Mouse (Mus musculus) liver, embryonic 14.5 days (tissue): Measurements from ENCODE around the gene Ptprt. TPM values are rescaled to one million over a fixed set of nuclear protein-coding genes. Genes with fewer than 3 reads are reported as not detected.

ENCODE experiments used
- ATAC-seq: fragments of 200-750 bp; cut with Nextera tagmentation; 2 replicates; pipeline ENCODE4 v1.8.0; 2017; ENCODE audit warnings: moderate number of reproducible peaks, mild to moderate bottlenecking, moderate library complexity; ENCODE audit not compliant: insufficient read depth
- DNase-seq, 3 experiments: peaks; one replicate each; pipeline ENCODE4 v3.0.0-alpha.2; 2012 to 2013; ENCODE audit warnings: low read depth in 3 of 3, low spot score in 3 of 3
- H3K27ac ChIP-seq: fragments of 300-500 bp; sonication (generic); 2 replicates; pipeline ENCODE4 v1.5.1; 2014; ENCODE audit warnings: moderate library complexity, mild to moderate bottlenecking, control low read depth, inconsistent platforms
- H3K27me3 ChIP-seq: fragments of 300-500 bp; sonication (generic); 2 replicates; pipeline ENCODE4 v1.6.1; 2014; ENCODE audit warnings: mild to moderate bottlenecking, low read length, moderate library complexity; ENCODE audit not compliant: control insufficient read depth, insufficient read depth
- H3K36me3 ChIP-seq: fragments of 300-500 bp; sonication (generic); replicated peaks from 2 replicates; pipeline ENCODE4 v1.6.1; 2014; ENCODE audit warnings: low read depth; ENCODE audit not compliant: control insufficient read depth, insufficient read depth
- H3K4me1 ChIP-seq, 2 experiments: fragments of 200-500 bp in 1 of 2; fragments of 300-500 bp in 1 of 2; sonication (generic) in 1 of 2; replicated peaks; 2 replicates each; pipeline ENCODE4 v1.6.1; 2012 to 2014; ENCODE audit warnings: antibody characterized with exemption in 1 of 2, inconsistent platforms in 1 of 2, low read length in 1 of 2; ENCODE audit not compliant: control insufficient read depth in 2 of 2, insufficient read depth in 2 of 2
- H3K4me2 ChIP-seq: fragments of 300-500 bp; sonication (generic); 2 replicates; pipeline ENCODE4 v1.6.1; 2014; ENCODE audit warnings: low read depth, mild to moderate bottlenecking, control low read depth, moderate library complexity
- H3K4me3 ChIP-seq, 2 experiments: fragments of 200-500 bp in 1 of 2; fragments of 300-500 bp in 1 of 2; sonication (generic) in 1 of 2; 2 replicates each; pipeline ENCODE4 v1.5.1; 2012 to 2014; ENCODE audit warnings: low read depth in 2 of 2, low read length in 2 of 2, mild to moderate bottlenecking in 2 of 2, control low read depth in 1 of 2, inconsistent platforms in 1 of 2, moderate library complexity in 1 of 2; ENCODE audit not compliant: insufficient read depth in 1 of 2
- H3K9ac ChIP-seq: fragments of 300-500 bp; sonication (generic); replicated peaks from 2 replicates; pipeline ENCODE4 v1.6.1; 2014; ENCODE audit warnings: mild to moderate bottlenecking, control low read depth, moderate library complexity
- H3K9me3 ChIP-seq: fragments of 300-500 bp; sonication (generic); 2 replicates; pipeline ENCODE4 v1.6.1; 2016; ENCODE audit warnings: low read length, mixed read lengths; ENCODE audit not compliant: control insufficient read depth
- CTCF ChIP-seq: IDR thresholded peaks from 2 replicates; pipeline ENCODE4 v1.5.1; 2016; ENCODE audit warnings: antibody characterized with exemption, low read depth, control low read depth
- EP300 ChIP-seq: IDR thresholded peaks from 2 replicates; pipeline ENCODE4 v1.6.1; 2016; ENCODE audit warnings: antibody characterized with exemption, low read depth
- WGBS: fragments of 180-500 bp; shearing (Covaris S2); extraction: QIAGEN DNeasy Blood & Tissue Kit; methylation state at CpG from one replicate; pipeline ENCODE4 v1.1.7; 2014; ENCODE audit not compliant: insufficient replicate concordance; 5-methylcytosine and 5-hydroxymethylcytosine counted together
- polyA plus RNA-seq, 2 experiments: library from polyadenylated mRNA; depleted of rRNA in 1 of 2; stranded (reverse) in 1 of 2; unstranded in 1 of 2; fragments of >200 nt; fragmentation: Nextera tagmentation in 1 of 2; extraction: Ambion mirVana in 1 of 2; gene quantifications; 2 replicates each; pipeline versions ENCODE4 v1.2.1 to v1.2.3; 2012 to 2014

Ptprt gene
- polyA plus RNA-seq, 2 experiments, result 0.07 TPM; not detected in 1

- Histone ChIP-seq H3K4me2 (no peak overlapping the region), H3K9me3 (no peaks in the 10 kb centered on the region), H3K4me3 (no peak overlapping the region), H3K36me3 (no peaks in the 10 kb centered on the region), H3K27me3 (no peaks in the 10 kb centered on the region), H3K4me1 (no peaks in the 10 kb centered on the region), H3K27ac (no peak overlapping the region), H3K9ac (no peak overlapping the region)
- ATAC-seq, result no peak
- TF ChIP-seq CTCF (no peak), EP300 (no peak)
- WGBS, result 57% methylated on average over 4 of the region's 4 CpGs
- no peak for DNase-seq
Observed at GRCm38 (mm10) chr2:162273826-162274225, 387.1 kb downstream of the Ptprt start.

GRCm38 (mm10) chr2:162251272-162251671 is 409.7 kb downstream of the Ptprt start:
- Histone ChIP-seq H3K27me3 (no peaks in the 10 kb centered on the region), H3K9ac (no peak overlapping the region), H3K4me3 (no peak overlapping the region), H3K27ac (no peak overlapping the region), H3K4me1 (no peaks in the 10 kb centered on the region), H3K4me2 (no peak overlapping the region), H3K9me3 (no peaks in the 10 kb centered on the region), H3K36me3 (no peaks in the 10 kb centered on the region)
- WGBS, result 33% methylated on average over 2 of the region's 2 CpGs
- DNase-seq (no peak), ATAC-seq (no peak)
- no peak for TF ChIP-seq EP300
- no peak for TF ChIP-seq CTCF

- Histone ChIP-seq H3K4me2 (no peak overlapping the region), H3K4me3 (no peak overlapping the region), H3K9me3 (no peaks in the 10 kb centered on the region), H3K9ac (no peak overlapping the region), H3K36me3 (no peaks in the 10 kb centered on the region), H3K27me3 (no peaks in the 10 kb centered on the region), H3K27ac (no peak overlapping the region), H3K4me1 (no peaks in the 10 kb centered on the region)
- DNase-seq (no peak), ATAC-seq (no peak)
- no peak for TF ChIP-seq EP300
- TF ChIP-seq CTCF, result no peak
- 48% methylated on average over 4 of the region's 4 CpGs for WGBS
Observed at GRCm38 (mm10) chr2:162248296-162248695, 412.7 kb downstream of the Ptprt start.

- Histone ChIP-seq H3K27ac (no peak overlapping the region), H3K4me3 (no peak overlapping the region), H3K9me3 (no peaks in the 10 kb centered on the region), H3K9ac (no peak overlapping the region), H3K27me3 (no peaks in the 10 kb centered on the region), H3K4me2 (no peak overlapping the region), H3K36me3 (no peaks in the 10 kb centered on the region), H3K4me1 (no peaks in the 10 kb centered on the region)
- no peak for ATAC-seq
- no peak for DNase-seq
- no peak for TF ChIP-seq EP300
- TF ChIP-seq CTCF, result no peak
- 27% methylated on average over 1 of the region's 1 CpGs for WGBS
Observed at GRCm38 (mm10) chr2:162222476-162222875, 438.5 kb downstream of the Ptprt start.

- Histone ChIP-seq H3K36me3 (no peaks in the 10 kb centered on the region), H3K9ac (no peak overlapping the region), H3K4me1 (no peaks in the 10 kb centered on the region), H3K4me2 (no peak overlapping the region), H3K4me3 (no peak overlapping the region), H3K27ac (no peak overlapping the region), H3K9me3 (no peaks in the 10 kb centered on the region), H3K27me3 (no peaks in the 10 kb centered on the region)
- no peak for DNase-seq
- ATAC-seq, result no peak
- no peak for TF ChIP-seq CTCF
- TF ChIP-seq EP300, result no peak
Observed at GRCm38 (mm10) chr2:162220586-162220985, 440.4 kb downstream of the Ptprt start.

- H3K4me2 ChIP-seq, result no peak overlapping the region
- no peak overlapping the region for H3K27ac ChIP-seq
- H3K4me1 ChIP-seq, result no peaks in the 10 kb centered on the region
- DNase-seq (no peak), ATAC-seq (no peak)
- no peak overlapping the region for H3K4me3 ChIP-seq
- no peak for TF ChIP-seq EP300
- no peak for TF ChIP-seq CTCF
- H3K36me3 ChIP-seq, result no peaks in the 10 kb centered on the region
- WGBS, result 64% methylated on average over 4 of the region's 4 CpGs
- H3K27me3 ChIP-seq, result no peaks in the 10 kb centered on the region
- H3K9ac ChIP-seq, result no peak overlapping the region
- no peaks in the 10 kb centered on the region for H3K9me3 ChIP-seq
Observed at GRCm38 (mm10) chr2:162219507-162219906, 441.4 kb downstream of the Ptprt start.
